In the genomic region with DNA sequence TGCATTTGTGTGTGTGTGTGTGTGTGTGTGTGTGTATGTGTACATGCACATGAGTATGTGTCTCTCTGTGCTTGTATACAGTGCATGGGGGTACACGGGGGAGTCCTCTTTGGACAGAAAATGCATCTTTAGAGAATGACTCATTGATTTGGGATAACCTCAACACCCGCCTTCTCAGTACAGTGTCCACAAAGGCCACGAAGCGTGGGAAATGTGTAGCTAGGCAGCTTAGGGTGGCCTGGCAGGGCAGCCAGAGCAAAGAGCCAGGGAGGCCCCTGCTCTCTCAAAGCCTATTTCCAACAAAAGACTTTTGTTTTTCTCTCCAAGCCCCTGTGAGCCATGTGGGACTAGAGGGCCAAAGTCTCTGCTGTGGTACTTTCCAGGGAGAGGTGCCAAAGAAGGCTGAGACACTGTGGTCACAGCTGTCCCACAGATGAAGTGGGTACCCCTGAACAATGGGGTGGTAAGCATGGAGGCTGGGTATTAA, we compare ENCODE assay signal across 11 mouse cellular contexts.
DNase-seq lines count a peak whose midpoint lies in the region; ATAC-seq and TF ChIP-seq lines count a peak whose summit lies in the region.
"Had no signal": no experiment of that assay in that cellular context is flagged by ENCODE, and none has a peak within 500 bp of the region (broad histone marks: within the 10 kb centered on the region; RNA-seq: fewer than 3 reads in every experiment).

No protein-coding gene starts in this region.

- no peak overlapping the region for H3K9ac ChIP-seq in heart, embryonic 11.5 days (ENCODE audit: low read depth, low read length)
- no peak overlapping the region for H3K9ac ChIP-seq in hindbrain, embryonic 11.5 days (ENCODE audit: low read depth, low read length)
- no peak overlapping the region for H3K9ac ChIP-seq in midbrain, postnatal 0 days (replicated peaks; ENCODE audit: low read length, poor library complexity, severe bottlenecking)
- H3K9ac ChIP-seq in liver, embryonic 11.5 days (ENCODE audit: low read depth, low read length) = no peak overlapping the region
- H3K9ac ChIP-seq: lung, embryonic 15.5 days had no signal

- no peak for TF ChIP-seq CTCF in midbrain, postnatal 0 days (IDR thresholded peaks at IDR 0.05)

- no peaks in the 10 kb centered on the region for H3K36me3 ChIP-seq in heart, embryonic 11.5 days (ENCODE audit: control insufficient read depth, insufficient read depth, low read length)
- H3K36me3 ChIP-seq in hindbrain, embryonic 11.5 days (ENCODE audit: control insufficient read depth, insufficient read depth, low read length) = no peaks in the 10 kb centered on the region
- H3K36me3 ChIP-seq in midbrain, postnatal 0 days (ENCODE audit: insufficient read depth, low read length) = no peaks in the 10 kb centered on the region
- no peaks in the 10 kb centered on the region for H3K36me3 ChIP-seq in liver, embryonic 11.5 days (ENCODE audit: control insufficient read depth, insufficient read depth, low read length)
- H3K36me3 ChIP-seq: lung, embryonic 15.5 days had no signal

- H3K4me3 ChIP-seq in heart, embryonic 11.5 days (ENCODE audit: low read depth, low read length) = no peak overlapping the region
- no peak overlapping the region for H3K4me3 ChIP-seq in hindbrain, embryonic 11.5 days (ENCODE audit: low read depth, low read length)
- no peak overlapping the region for H3K4me3 ChIP-seq in midbrain, postnatal 0 days (ENCODE audit: low read depth, low read length)
- H3K4me3 ChIP-seq in liver, embryonic 11.5 days (ENCODE audit: low read depth, low read length) = no peak overlapping the region
- H3K4me3 ChIP-seq: lung, embryonic 15.5 days had no signal

- WGBS in heart, embryonic 11.5 days (ENCODE audit: insufficient replicate concordance) = 66% methylated on average over 4 of the region's 4 CpGs
- WGBS in hindbrain, embryonic 11.5 days = 47% methylated on average over 4 of the region's 4 CpGs
- 31% methylated on average over 4 of the region's 4 CpGs for WGBS in midbrain, postnatal 0 days
- WGBS in liver, embryonic 11.5 days = 72% methylated on average over 4 of the region's 4 CpGs

- DNase-seq in heart, adult 9 months (ENCODE audit: low spot score in 2 of 2) = peak; percentile 45 to 49
- DNase-seq in brain, embryonic 18.5 days (ENCODE audit: low read depth, low spot score) = peak; percentile 68
- no peak for DNase-seq in hindbrain, embryonic 11.5 days (ENCODE audit: low spot score)
- peak; percentile 82 for DNase-seq in midbrain, postnatal 0 days (ENCODE audit: low spot score)
- DNase-seq in adrenal gland, adult 18-20 months (ENCODE audit: low spot score in 2 of 2) = no peak
- no peak for DNase-seq in liver, embryonic 11.5 days (ENCODE audit: low spot score)
- DNase-seq: adrenal gland, adult 8-10 months; thymus, adult 2 months had no signal

- no peaks in the 10 kb centered on the region for H3K4me1 ChIP-seq in heart, embryonic 11.5 days (ENCODE audit: control insufficient read depth, insufficient read depth, low read length)
- peaks cover 4% of the 10 kb centered on the region; the same call in 1 of the 2 replicates for H3K4me1 ChIP-seq in hindbrain, embryonic 11.5 days (replicated peaks; ENCODE audit: control insufficient read depth, insufficient read depth, low read length)
- H3K4me1 ChIP-seq in midbrain, postnatal 0 days (ENCODE audit: insufficient read depth, low read length) = peaks cover 3% of the 10 kb centered on the region; the same call in 1 of the 2 replicates
- H3K4me1 ChIP-seq in liver, embryonic 11.5 days (replicated peaks; ENCODE audit: control insufficient read depth, insufficient read depth, low read length) = no peaks in the 10 kb centered on the region

- no peak for ATAC-seq in heart, embryonic 11.5 days (replicated peaks; ENCODE audit: insufficient number of reproducible peaks, low FRiP score, low TSS enrichment)
- peak; percentile 52; the same call in 1 of the 2 replicates for ATAC-seq in hindbrain, embryonic 11.5 days (ENCODE audit: low FRiP score)
- ATAC-seq in midbrain, postnatal 0 days (ENCODE audit: low FRiP score) = peak; percentile 83
- no peak for ATAC-seq in monocyte, adult 5-6 weeks (replicated peaks; ENCODE audit: insufficient number of reproducible peaks, low FRiP score, low TSS enrichment, poor library complexity, severe bottlenecking)
- ATAC-seq in liver, embryonic 11.5 days (replicated peaks; ENCODE audit: low FRiP score) = no peak

- no peaks in the 10 kb centered on the region for H3K27me3 ChIP-seq in heart, embryonic 11.5 days (ENCODE audit: control insufficient read depth, insufficient read depth, low read length)
- no peaks in the 10 kb centered on the region for H3K27me3 ChIP-seq in hindbrain, embryonic 11.5 days (ENCODE audit: control insufficient read depth, insufficient read depth, low read length)
- no peaks in the 10 kb centered on the region for H3K27me3 ChIP-seq in midbrain, postnatal 0 days (ENCODE audit: insufficient read depth, low read length)
- no peaks in the 10 kb centered on the region for H3K27me3 ChIP-seq in liver, embryonic 11.5 days (replicated peaks; ENCODE audit: control insufficient read depth, insufficient read depth, low read length)
- H3K27me3 ChIP-seq: lung, embryonic 15.5 days had no signal

- no peak overlapping the region for H3K4me2 ChIP-seq in heart, embryonic 11.5 days
- no peak overlapping the region for H3K4me2 ChIP-seq in hindbrain, embryonic 11.5 days (replicated peaks; ENCODE audit: low read depth, low read length)
- H3K4me2 ChIP-seq in midbrain, postnatal 0 days (ENCODE audit: low read depth, low read length, poor library complexity, severe bottlenecking) = no peak overlapping the region
- no peak overlapping the region for H3K4me2 ChIP-seq in liver, embryonic 11.5 days
- H3K4me2 ChIP-seq: lung, embryonic 15.5 days had no signal

- H3K9me3 ChIP-seq in heart, embryonic 11.5 days (replicated peaks; ENCODE audit: control insufficient read depth, low read length) = no peaks in the 10 kb centered on the region
- no peaks in the 10 kb centered on the region for H3K9me3 ChIP-seq in hindbrain, embryonic 11.5 days (ENCODE audit: control insufficient read depth, low read length)
- no peaks in the 10 kb centered on the region for H3K9me3 ChIP-seq in midbrain, postnatal 0 days (ENCODE audit: low read length)
- H3K9me3 ChIP-seq in liver, embryonic 11.5 days (ENCODE audit: control insufficient read depth, low read length) = no peaks in the 10 kb centered on the region
- H3K9me3 ChIP-seq: lung, embryonic 15.5 days had no signal

- no peak overlapping the region for H3K27ac ChIP-seq in heart, embryonic 11.5 days (ENCODE audit: low read depth, low read length)
- no peak overlapping the region for H3K27ac ChIP-seq in hindbrain, embryonic 11.5 days (ENCODE audit: low read depth, low read length)
- H3K27ac ChIP-seq in midbrain, postnatal 0 days (ENCODE audit: low read depth, low read length) = 0 out of 2 replicates have a peak overlapping the region, but pooled peaks have one; percentile 27
- no peak overlapping the region for H3K27ac ChIP-seq in liver, embryonic 11.5 days (ENCODE audit: low read depth, low read length)
- H3K27ac ChIP-seq: lung, embryonic 15.5 days had no signal

Comparison
In these comparisons a context has a peak if more than half of its experiments do, and no peak if none do; other contexts are left out.
1. DNase-seq: peak in heart, adult 9 months (2 of 2), brain, embryonic 18.5 days (single experiment) and midbrain, postnatal 0 days (single experiment); none in hindbrain, embryonic 11.5 days (single experiment), adrenal gland, adult 18-20 months (0 of 2) and liver, embryonic 11.5 days (single experiment).
2. ATAC-seq: peak in hindbrain, embryonic 11.5 days (single experiment) and midbrain, postnatal 0 days (single experiment); none in heart, embryonic 11.5 days (single experiment), monocyte, adult 5-6 weeks (single experiment) and liver, embryonic 11.5 days (single experiment).